Mouse (Mus musculus): ENCODE results near the gene Mgst3. TPM values are rescaled to one million over a fixed set of nuclear protein-coding genes. Genes with fewer than 3 reads are reported as not detected.

Gene Mgst3
- total and polyA plus RNA-seq, 3 experiments, result 1.4 TPM; not detected in 2

DNA sequence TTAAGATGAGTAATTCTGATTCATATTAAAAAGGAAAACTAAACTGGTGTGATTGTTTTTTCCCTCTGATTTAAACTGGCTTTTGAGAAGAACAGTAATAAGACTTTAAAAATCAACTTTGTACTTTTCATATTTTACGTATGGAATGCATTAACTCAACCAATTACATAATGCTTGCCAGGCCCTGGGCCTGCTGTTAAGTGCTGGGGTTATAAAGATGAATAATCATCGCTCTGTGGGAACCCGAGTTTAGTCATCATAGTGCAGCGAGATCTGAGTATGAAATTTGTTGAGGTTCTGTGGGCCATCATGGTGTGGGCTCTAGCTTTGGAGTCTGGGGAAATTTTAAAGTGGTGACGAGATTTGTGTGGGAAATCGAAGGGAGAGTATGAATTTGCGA is 33.0 kb upstream of the Mgst3 start:
- dilution Hi-C loops (cut with MboI; ENCODE audit: extremely low pct_ligation_motif_present, extremely low pct_unique_long_range_greater_than_20kb, low sequenced_read_pairs), result no loop called here
- Histone ChIP-seq H3K27ac (ENCODE audit: insufficient read depth, low read depth) (no peak overlapping the region), H3K4me1 (ENCODE audit: control insufficient read depth in 1 of 2, insufficient read depth in 2 of 2) (no peaks in the 10 kb centered on the region), H3K79me2 (replicated peaks; ENCODE audit: control insufficient read depth, extremely low read depth, insufficient read depth, poor library complexity, severe bottlenecking) (no peaks in the 10 kb centered on the region), H3K4me2 (ENCODE audit: insufficient read depth, low read depth, poor library complexity, severe bottlenecking) (no peak overlapping the region), H3K9ac (ENCODE audit: insufficient read depth, low read depth) (no peak overlapping the region), H3K27me3 (replicated peaks) (peaks cover 83% of the 10 kb centered on the region), H3K4me3 (replicated peaks in 1 of 3; ENCODE audit: low read depth in 2 of 3, low read length in 2 of 3, poor library complexity in 1 of 3) (no peak overlapping the region), H3K9me3 (replicated peaks; ENCODE audit: low read length) (no peaks in the 10 kb centered on the region), H3K36me3 (replicated peaks in 1 of 2; ENCODE audit: control insufficient read depth in 1 of 2, insufficient read depth in 1 of 2, low read length in 1 of 2) (no peaks in the 10 kb centered on the region)
- TF ChIP-seq JUND (conservative IDR thresholded peaks at IDR 0.05; ENCODE audit: low read depth, low read length), result no peak
- TF ChIP-seq MAFK (IDR thresholded peaks at IDR 0.05; ENCODE audit: insufficient replicate concordance, low read length), result no peak
- no peak for TF ChIP-seq NELFE (IDR thresholded peaks at IDR 0.05; ENCODE audit: low read depth, low read length)
- in situ Hi-C loops (cut with MboI; ENCODE audit: low pct_ligation_motif_present, low pct_unique_long_range_greater_than_20kb, low sequenced_read_pairs), result no loop called here
- DNase-seq (ENCODE audit: extremely low read depth), result no peak

- H3K9me3 ChIP-seq (replicated peaks; ENCODE audit: low read length), result no peaks in the 10 kb centered on the region
- in situ Hi-C loops (cut with MboI; ENCODE audit: low pct_ligation_motif_present, low pct_unique_long_range_greater_than_20kb, low sequenced_read_pairs), result no loop called here
- no peak for TF ChIP-seq USF1 (IDR thresholded peaks at IDR 0.05; ENCODE audit: low read depth, low read length)
- TF ChIP-seq KAT2A (IDR thresholded peaks at IDR 0.05; ENCODE audit: insufficient replicate concordance, low read length), result no peak
- no peak for TF ChIP-seq NELFE (IDR thresholded peaks at IDR 0.05; ENCODE audit: low read depth, low read length)
- no peak for TF ChIP-seq E2F4 (IDR thresholded peaks at IDR 0.05; ENCODE audit: insufficient replicate concordance, low read depth, low read length)
- no peak for TF ChIP-seq POLR2A (IDR thresholded peaks at IDR 0.05; ENCODE audit: low read depth, low read length)
- no peak for TF ChIP-seq CHD1 (IDR thresholded peaks at IDR 0.05; ENCODE audit: low read depth, low read length)
- TF ChIP-seq EP300 (IDR thresholded peaks at IDR 0.05; ENCODE audit: low read length), result no peak
- no peak for TF ChIP-seq USF2 (conservative IDR thresholded peaks at IDR 0.05; ENCODE audit: low read depth, low read length)
- no peak for TF ChIP-seq ZKSCAN1 (IDR thresholded peaks at IDR 0.05; ENCODE audit: borderline replicate concordance, low read depth, low read length)
- TF ChIP-seq RCOR1 (conservative IDR thresholded peaks at IDR 0.05; ENCODE audit: low read depth, low read length), result no peak
- no peak for TF ChIP-seq MYC (IDR thresholded peaks at IDR 0.05; ENCODE audit: low read depth, low read length)
- TF ChIP-seq PAX5 (IDR thresholded peaks at IDR 0.05; ENCODE audit: low read length), result no peak
- TF ChIP-seq JUN (IDR thresholded peaks at IDR 0.05; ENCODE audit: insufficient read depth, low read depth, low read length), result no peak
- TF ChIP-seq MAZ (IDR thresholded peaks at IDR 0.05; ENCODE audit: low read depth, low read length), result no peak
- no peak for TF ChIP-seq SIN3A (IDR thresholded peaks at IDR 0.05; ENCODE audit: low read length)
- no peak for TF ChIP-seq MEF2A (IDR thresholded peaks at IDR 0.05; ENCODE audit: borderline replicate concordance, low read depth, low read length)
- no peak for TF ChIP-seq POLR2AphosphoS2 (IDR thresholded peaks at IDR 0.05; ENCODE audit: low read depth, low read length)
- no peaks in the 10 kb centered on the region for H3K79me2 ChIP-seq (replicated peaks; ENCODE audit: control insufficient read depth, extremely low read depth, insufficient read depth, poor library complexity, severe bottlenecking)
- no peaks in the 10 kb centered on the region for H3K4me1 ChIP-seq (ENCODE audit: control insufficient read depth in 1 of 2, insufficient read depth in 2 of 2)
- no peaks in the 10 kb centered on the region for H3K36me3 ChIP-seq (replicated peaks in 1 of 2; ENCODE audit: control insufficient read depth in 1 of 2, insufficient read depth in 1 of 2, low read length in 1 of 2)
- no peak overlapping the region for H3K4me2 ChIP-seq (ENCODE audit: insufficient read depth, low read depth, poor library complexity, severe bottlenecking)
- no peak overlapping the region for H3K9ac ChIP-seq (ENCODE audit: insufficient read depth, low read depth)
- no peak for DNase-seq (ENCODE audit: extremely low read depth)
- H3K27me3 ChIP-seq (replicated peaks), result peaks cover 83% of the 10 kb centered on the region
- no peak overlapping the region for H3K4me3 ChIP-seq (replicated peaks in 1 of 3; ENCODE audit: low read depth in 2 of 3, low read length in 2 of 3, poor library complexity in 1 of 3)
- H3K27ac ChIP-seq (ENCODE audit: insufficient read depth, low read depth), result no peak overlapping the region
- dilution Hi-C loops (cut with MboI; ENCODE audit: extremely low pct_ligation_motif_present, extremely low pct_unique_long_range_greater_than_20kb, low sequenced_read_pairs), result no loop called here
These were observed 31.9 kb upstream of the Mgst3 start for GRCm38 (mm10) chr1:167425572-167425971.

Measured in CH12.LX (cell line).